Mouse (Mus musculus): ENCODE measurements around the gene Gcnt7. TPM values are rescaled to one million over a fixed set of nuclear protein-coding genes. Genes with fewer than 3 reads are reported as not detected.

Gcnt7 gene
- total RNA-seq, 2 experiments from 2014 or later = not detected

DNA sequence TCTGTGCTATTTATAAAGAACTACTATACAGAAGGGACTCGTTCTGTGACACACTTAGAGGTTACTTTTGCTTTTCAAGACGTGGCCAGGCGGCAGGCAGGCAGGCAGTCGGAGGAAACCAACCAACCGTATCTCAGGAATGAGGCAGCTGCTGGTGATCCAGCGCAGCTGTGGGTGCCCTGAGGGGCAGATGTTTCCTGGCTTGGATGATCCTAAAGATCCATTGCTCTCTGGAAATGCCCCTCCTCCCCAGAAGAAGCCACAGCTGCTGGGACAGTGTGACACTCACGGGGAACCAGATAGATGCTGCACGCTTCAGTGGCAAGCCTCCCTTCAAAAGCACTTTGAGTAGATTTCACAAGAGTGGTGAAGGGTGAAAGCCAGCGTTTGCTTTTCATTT, 45.9 kb downstream of the Gcnt7 start:
- intact Hi-C loops (cut with DNase I; ENCODE audit: low total_unique reads) = no loop called here
- DNase-seq = no peak

DNA sequence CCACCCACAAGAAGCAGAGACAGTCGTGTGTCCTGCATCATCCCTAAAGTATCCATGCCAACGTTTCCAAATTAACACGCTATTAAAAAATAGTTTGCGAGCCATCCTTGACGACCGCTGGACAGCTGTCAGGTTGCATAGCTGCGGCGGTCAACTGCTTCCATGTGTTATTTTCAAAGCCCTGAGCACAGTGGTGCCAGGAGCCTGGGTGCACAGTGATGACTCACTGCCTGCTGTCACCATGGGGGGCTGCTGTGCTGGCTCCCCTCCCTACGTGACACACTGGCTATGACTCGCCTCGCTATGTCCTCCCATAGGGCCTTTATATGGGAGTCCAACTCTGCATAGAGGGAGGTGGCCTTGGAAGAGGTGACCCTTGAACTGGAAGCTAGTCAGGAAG, 47.3 kb downstream of the Gcnt7 start:
- DNase-seq = no peak
- intact Hi-C loops (cut with DNase I; ENCODE audit: low total_unique reads) = no loop called here

- intact Hi-C loops (cut with DNase I; ENCODE audit: low total_unique reads) = no loop called here
- no peak for DNase-seq
Observed at GRCm38 (mm10) chr2:172410686-172411085, 47.7 kb downstream of the Gcnt7 start.

DNA sequence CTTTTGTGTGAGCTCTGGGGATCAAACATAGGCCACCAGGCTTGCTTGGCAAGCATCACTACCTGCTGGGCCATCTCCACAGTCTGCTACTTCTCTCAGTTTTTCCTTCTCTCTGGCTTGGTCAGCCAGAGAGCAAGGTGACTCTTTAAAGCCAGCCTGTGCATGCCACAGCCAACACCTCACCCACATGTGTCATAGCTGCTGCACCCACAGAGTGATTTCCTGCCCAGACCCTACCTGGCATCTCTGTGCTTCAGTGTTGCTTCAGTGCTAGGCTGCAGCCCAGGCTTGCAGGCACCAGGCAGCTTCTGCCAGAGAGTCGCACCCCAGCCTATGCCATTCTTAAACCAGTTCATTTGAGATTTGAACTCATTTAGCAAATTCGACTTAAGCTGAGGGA, 50.9 kb downstream of the Gcnt7 start:
- intact Hi-C loops (cut with DNase I; ENCODE audit: low total_unique reads) = no loop called here
- DNase-seq = no peak

DNA sequence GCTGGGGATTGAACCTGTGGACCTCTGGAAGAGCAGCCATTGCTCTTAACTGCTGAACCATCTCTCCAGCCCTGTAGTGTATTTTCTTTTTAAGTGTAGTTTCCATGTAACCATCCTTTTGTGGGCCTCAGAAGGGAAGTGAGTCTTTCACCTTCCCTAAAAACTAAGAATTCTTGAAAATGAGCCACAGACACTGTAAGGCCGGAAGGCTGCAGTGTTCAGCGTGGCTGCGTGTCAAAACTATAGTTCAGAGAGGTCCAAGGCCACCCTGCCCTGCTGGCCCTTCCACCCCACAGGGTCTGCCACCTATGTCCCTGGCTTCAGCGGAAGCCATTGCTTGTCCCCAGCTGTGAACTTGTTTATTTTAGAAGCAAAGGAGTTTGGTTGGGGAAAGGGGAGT, 52.2 kb downstream of the Gcnt7 start:
- no peak for DNase-seq
- intact Hi-C loops (cut with DNase I; ENCODE audit: low total_unique reads) = no loop called here

DNA sequence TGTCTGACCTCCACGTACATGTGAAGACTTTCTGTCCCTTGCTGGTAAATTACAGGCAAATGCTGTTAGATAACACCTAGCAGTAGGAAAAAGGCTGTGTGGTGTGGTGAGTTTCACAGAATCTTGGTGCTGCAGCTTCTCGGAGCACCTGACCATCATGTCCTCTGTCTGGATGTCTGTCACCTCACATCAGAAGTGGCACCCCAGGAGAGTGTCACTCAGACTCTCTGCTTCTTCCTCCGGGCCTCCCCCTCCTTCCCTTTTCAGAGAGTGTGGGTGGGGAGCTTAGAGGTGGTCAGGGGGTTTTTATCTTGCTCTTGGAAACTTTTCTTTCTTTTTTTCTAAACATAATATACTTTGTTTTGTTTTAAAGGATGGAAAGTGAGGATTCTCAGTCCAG, 53.4 kb downstream of the Gcnt7 start:
- DNase-seq = no peak
- intact Hi-C loops (cut with DNase I; ENCODE audit: low total_unique reads) = no loop called here

DNA sequence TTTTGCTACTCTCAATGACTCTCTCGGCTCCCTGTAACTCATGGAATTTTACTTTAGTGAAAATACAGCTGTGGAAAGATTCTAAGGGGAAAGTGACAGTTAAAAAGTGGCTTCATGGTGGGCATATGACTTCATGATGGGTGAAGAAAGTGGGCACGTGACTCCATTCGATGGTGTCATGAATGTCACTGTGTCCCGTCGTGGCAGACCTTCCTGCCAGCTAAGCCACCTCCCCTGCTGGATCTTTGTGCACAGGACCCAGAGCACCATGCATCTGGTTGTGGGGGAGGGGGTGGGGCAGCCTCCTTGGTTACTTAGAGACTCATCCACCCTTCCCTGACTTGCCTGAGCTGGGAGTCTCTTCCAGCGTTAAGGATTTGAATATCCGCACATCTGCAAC, 54.2 kb downstream of the Gcnt7 start:
- DNase-seq = no peak
- intact Hi-C loops (cut with DNase I; ENCODE audit: low total_unique reads) = no loop called here

- DNase-seq = no peak
- intact Hi-C loops (cut with DNase I; ENCODE audit: low total_unique reads) = no loop called here
Observed at GRCm38 (mm10) chr2:172401116-172401825, 57.1 kb downstream of the Gcnt7 start.

Other genes starting within 250 kb of the Gcnt7 start
- gene Mc3r, start 210.1 kb downstream of the Gcnt7 start, total RNA-seq (2021) = not detected
- 1 to 10 TPM; 2.9 to 3.3 TPM for gene Fam210b, start 113.0 kb downstream of the Gcnt7 start, total RNA-seq (2021)
- gene Aurka, start 88.1 kb downstream of the Gcnt7 start, total RNA-seq (2021) = 1 to 10 TPM; 4.2 to 4.3 TPM
- gene Cstf1, start 87.9 kb downstream of the Gcnt7 start, total RNA-seq (2021) = 10 to 100 TPM; 16.4 to 19.3 TPM
- gene Cass4, start 64.8 kb downstream of the Gcnt7 start, total RNA-seq (2021) = under 1 TPM; 0.18 to 0.55 TPM
- gene Rtf2, start 18.0 kb downstream of the Gcnt7 start, total RNA-seq (2021) = 10 to 100 TPM; 30.8 to 32.9 TPM
- under 1 TPM in 1 of 2 experiments, not detected in 1; 0.58 TPM for gene Fam209, start 13.9 kb upstream of the Gcnt7 start, total RNA-seq (2021)
- not detected for gene Tfap2c, start 91.0 kb upstream of the Gcnt7 start, total RNA-seq (2021)

Data from gastrocnemius, postnatal 14 days (tissue).